Mouse (Mus musculus): ENCODE measurements at regions not wholly inside any gene's neighbourhood (a gene's known extent, or its start where the extent isn't known, plus 50 kb on each side); places are given as distances from the start of the nearest gene placed in this dataset.

- DNase-seq (ENCODE audit: low spot score in 2 of 2), result no peak
Observed at GRCm38 (mm10) chr5:75880088-75880684, 98.1 kb downstream of the Kdr start.

GRCm38 (mm10) chr5:75878361-75878760 lies 99.9 kb downstream of the Kdr start:
- no peak for DNase-seq (ENCODE audit: low spot score in 2 of 2)

GRCm38 (mm10) chr5:75877609-75877971 lies 100.7 kb downstream of the Kdr start:
- DNase-seq (ENCODE audit: low spot score in 2 of 2), result no peak

GRCm38 (mm10) chr5:75876871-75877608 lies 101.2 kb downstream of the Kdr start:
- DNase-seq (ENCODE audit: low spot score in 2 of 2), result no peak

GRCm38 (mm10) chr5:75871120-75871519 lies 107.1 kb downstream of the Kdr start:
- DNase-seq (ENCODE audit: low spot score in 2 of 2), result peak; percentile 28 to 61

- DNase-seq (ENCODE audit: low spot score in 2 of 2), result no peak
Observed at GRCm38 (mm10) chr5:75870666-75871065, 107.6 kb downstream of the Kdr start.

- DNase-seq (ENCODE audit: low spot score in 2 of 2), result no peak
Observed at GRCm38 (mm10) chr5:75869535-75869934, 108.7 kb downstream of the Kdr start.

GRCm38 (mm10) chr5:75865096-75865495 lies 113.2 kb downstream of the Kdr start:
- DNase-seq (ENCODE audit: low spot score in 2 of 2), result no peak

GRCm38 (mm10) chr5:75863358-75863757 lies 114.9 kb downstream of the Kdr start:
- DNase-seq (ENCODE audit: low spot score in 2 of 2), result no peak

GRCm38 (mm10) chr5:75862630-75862991 lies 115.6 kb downstream of the Kdr start:
- DNase-seq (ENCODE audit: low spot score in 2 of 2), result peak; percentile 20 to 63

GRCm38 (mm10) chr5:75861916-75862629 lies 116.2 kb downstream of the Kdr start:
- no peak for DNase-seq (ENCODE audit: low spot score in 2 of 2)

- no peak for DNase-seq (ENCODE audit: low spot score in 2 of 2)
Observed at GRCm38 (mm10) chr5:75859316-75859836, 118.9 kb downstream of the Kdr start.

GRCm38 (mm10) chr5:75850855-75851254 lies 127.4 kb downstream of the Kdr start:
- no peak for DNase-seq (ENCODE audit: low spot score in 2 of 2)

- DNase-seq (ENCODE audit: low spot score in 2 of 2), result no peak
Observed at GRCm38 (mm10) chr5:75847966-75848365, 130.3 kb downstream of the Kdr start.

GRCm38 (mm10) chr5:75847341-75847740 lies 130.9 kb downstream of the Kdr start:
- no peak for DNase-seq (ENCODE audit: low spot score in 2 of 2)

- DNase-seq (ENCODE audit: low spot score in 2 of 2), result no peak
Observed at GRCm38 (mm10) chr5:75846016-75846415, 132.2 kb downstream of the Kdr start.

GRCm38 (mm10) chr5:75843807-75844206 lies 134.5 kb downstream of the Kdr start:
- DNase-seq (ENCODE audit: low spot score in 2 of 2), result no peak

- no peak for DNase-seq (ENCODE audit: low spot score in 2 of 2)
Observed at GRCm38 (mm10) chr5:75840421-75840820, 137.8 kb downstream of the Kdr start.

- DNase-seq (ENCODE audit: low spot score in 2 of 2), result no peak
Observed at GRCm38 (mm10) chr5:75835556-75835961, 142.7 kb downstream of the Kdr start.

GRCm38 (mm10) chr5:75834766-75835555 lies 143.3 kb downstream of the Kdr start:
- no peak for DNase-seq (ENCODE audit: low spot score in 2 of 2)

- DNase-seq (ENCODE audit: low spot score in 2 of 2), result no peak
Observed at GRCm38 (mm10) chr5:75832341-75832740, 145.9 kb downstream of the Kdr start.

Measured in frontal cortex, postnatal 14 days (tissue).